Mouse (Mus musculus): ENCODE data around the gene Cd164.

- TF ChIP-seq EP300 (IDR thresholded peaks at IDR 0.05; ENCODE audit: low read depth), result no peak
- no peak for TF ChIP-seq CTCF (IDR thresholded peaks at IDR 0.05; ENCODE audit: low read depth)
These were observed 4.3 kb upstream of the Cd164 start for GRCm38 (mm10) chr10:41514921-41515320.
